Mouse (Mus musculus) T-helper 2 cell (primary cell): ENCODE data around the gene Vmn1r95.
"Not testable (repeated sequence)": the region's sequence is repeated elsewhere in the genome, so short reads cannot be mapped to it uniquely, and the experiment has no call there.

Experiments
- in situ Hi-C: fragments of 300-600 bp; cut with MboI, MseI; formaldehyde crosslinking; loops from one replicate; pipeline ENCODE4 v1.15.1; 2025; ENCODE audit warnings: high pct_unique_total_duplicates

The Vmn1r95 gene

GRCm38 (mm10) chr7:20193410-20193809 lies at the start of gene Vmn1r95:
Gene Vmn1r95, plus strand, starts transcription at chr7:20193710.
- in situ Hi-C loops: loop anchor here (25.0 kb wide), 2 partner anchors 669 to 1994 kb away; partner anchors contain the start of genes Vmn1r116 and Vmn1r143

DNA sequence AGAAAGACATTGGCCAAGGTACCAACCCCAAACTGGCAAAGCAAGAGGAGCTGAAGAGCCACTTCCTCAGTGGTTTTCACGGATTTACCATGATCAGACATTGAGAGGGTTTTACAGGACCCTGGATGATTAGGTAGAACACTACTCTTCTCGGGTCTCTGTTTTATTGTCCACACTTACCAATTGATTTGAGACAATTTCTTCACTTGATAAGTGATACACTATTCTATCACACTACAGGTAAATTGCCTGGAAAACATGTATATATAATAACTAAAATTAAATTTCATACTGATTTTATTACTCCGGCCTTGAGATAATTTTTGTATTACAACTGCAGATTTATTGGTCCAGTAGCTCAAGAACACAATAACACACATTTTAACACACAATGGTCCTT lies 25.2 kb upstream of the Vmn1r95 start, which contains the start of gene Vmn1r94:
TSS of gene Vmn1r94 (minus strand) at position 101 of the 400 bp plus-strand sequence.
- in situ Hi-C loops: not testable (repeated sequence)

DNA sequence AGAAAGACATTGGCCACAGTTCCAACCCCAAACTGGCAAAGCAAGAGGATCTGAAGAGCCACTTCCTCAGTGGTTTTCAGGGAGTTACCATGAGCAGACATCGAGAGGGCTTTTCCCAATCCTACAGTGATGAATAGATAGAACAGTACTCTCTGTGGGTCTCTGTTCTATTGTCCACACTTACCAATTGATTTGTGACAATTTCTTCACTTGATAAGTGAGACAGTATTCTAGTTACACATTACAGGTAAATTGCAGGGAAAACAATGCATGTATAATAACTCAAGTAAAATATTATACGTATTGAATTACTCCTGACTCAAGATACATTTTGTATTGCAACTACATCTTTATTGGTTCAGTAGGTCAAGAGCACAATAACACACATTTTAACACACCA lies 12.0 kb downstream of the Vmn1r95 start, which contains the start of gene Gm6164:
TSS of gene Gm6164 (minus strand) at position 101 of the 400 bp plus-strand sequence.
- in situ Hi-C loops: not testable (repeated sequence)

DNA sequence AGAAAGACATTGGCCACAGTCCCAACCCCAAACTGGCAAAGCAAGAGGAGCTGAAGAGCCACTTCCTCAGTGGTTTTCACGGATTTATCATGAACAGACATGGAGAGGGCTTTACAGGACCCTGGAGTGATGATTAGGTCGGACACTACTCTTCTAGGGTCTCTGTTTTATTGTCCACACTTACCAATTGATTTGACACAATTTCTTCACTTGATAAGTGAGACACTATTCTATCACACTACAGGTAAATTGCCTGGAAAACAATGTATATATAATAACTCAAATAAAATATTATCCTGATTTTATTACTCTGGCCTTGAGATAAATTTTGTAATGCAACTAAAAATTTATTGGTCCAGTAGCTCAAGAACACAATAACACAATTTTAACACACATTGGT lies 40.2 kb downstream of the Vmn1r95 start, which contains the start of gene Gm4498:
TSS of gene Gm4498 (minus strand) at position 101 of the 400 bp plus-strand sequence.
- in situ Hi-C loops: not testable (repeated sequence)
